Mouse (Mus musculus) cortical plate, adult 2 months (tissue): Measurements from ENCODE around the gene Det1.

Source experiments
- CTCF ChIP-seq: fragments of 200-500 bp; IDR thresholded peaks from 2 replicates; pipeline ENCODE4 v1.5.1; 2011; ENCODE audit warnings: mild to moderate bottlenecking, control low read depth, low read length; ENCODE audit not compliant: insufficient read depth; ENCODE audit errors: extremely low read depth
- POLR2A ChIP-seq: fragments of 200-500 bp; IDR thresholded peaks from 2 replicates; pipeline ENCODE4 v1.6.1; 2011; ENCODE audit warnings: mild to moderate bottlenecking, low read length, control low read depth; ENCODE audit not compliant: insufficient read depth; ENCODE audit errors: extremely low read depth

DNA sequence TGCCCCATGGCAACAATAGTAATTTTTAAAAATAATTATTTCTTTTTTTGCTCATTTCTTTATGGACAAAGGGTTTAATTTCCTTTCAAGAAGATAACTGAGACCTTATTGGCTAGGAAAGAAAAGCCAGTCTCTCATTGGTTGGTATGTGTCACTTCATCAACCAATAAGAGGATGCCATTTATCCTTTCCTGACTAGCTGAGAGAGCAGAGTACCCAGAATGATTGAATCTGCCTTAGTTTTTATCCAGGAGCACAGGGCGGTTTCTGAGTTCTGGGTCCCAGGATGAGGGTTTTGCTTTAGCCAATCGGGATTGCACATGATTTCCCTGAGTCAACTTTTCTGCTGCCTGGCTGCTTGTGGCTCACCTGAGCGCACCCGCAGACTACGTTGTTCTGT, 38.3 kb upstream of the Det1 start:
- no peak for TF ChIP-seq POLR2A
- TF ChIP-seq CTCF: no peak
